Mouse (Mus musculus): ENCODE data around the gene Rbbp4.

Gene Rbbp4

GRCm38 (mm10) chr4:129353176-129353575 is 18.0 kb upstream of the Rbbp4 start:
- DNase-seq (ENCODE audit: low read depth, low spot score) = no peak

DNA sequence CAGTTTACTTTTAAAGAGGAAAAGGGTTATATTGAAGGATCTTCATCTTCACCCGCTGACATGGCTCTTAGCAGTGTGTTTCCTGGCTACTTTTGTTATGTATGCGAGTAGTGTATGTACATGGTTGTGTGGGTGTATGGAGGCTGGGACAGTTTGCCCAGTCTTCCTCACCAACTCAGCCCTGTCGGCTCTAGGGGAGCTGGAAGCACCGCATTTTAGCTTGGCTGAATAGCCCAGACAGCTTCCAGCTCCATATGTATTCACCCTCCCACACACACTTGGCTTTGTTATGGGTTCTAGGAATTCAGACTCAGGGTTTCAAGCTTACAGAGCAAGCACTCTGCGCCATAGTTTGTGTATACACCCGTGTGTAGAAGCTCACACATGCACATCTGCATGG is 15.9 kb upstream of the Rbbp4 start:
- DNase-seq (ENCODE audit: low read depth, low spot score) = no peak

DNA sequence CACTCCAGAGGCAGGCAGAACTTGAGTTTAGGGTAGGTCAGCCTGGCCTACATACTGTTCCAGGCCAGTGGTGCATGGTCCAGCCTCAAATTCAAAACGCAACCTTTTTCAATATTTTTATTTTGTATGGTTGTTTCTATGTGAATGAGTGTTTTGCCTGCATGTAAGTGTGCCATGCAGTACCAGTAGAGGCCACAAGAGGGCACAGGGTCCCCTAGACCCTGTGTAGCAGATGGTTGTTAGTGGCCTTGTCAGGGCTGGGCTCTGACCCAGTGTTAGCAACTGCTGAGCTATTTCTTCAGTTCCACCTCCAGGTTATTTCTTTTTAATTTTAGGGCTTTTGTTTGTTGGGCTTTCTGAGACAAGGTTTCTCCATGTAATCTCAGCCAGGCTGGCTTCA is 15.5 kb upstream of the Rbbp4 start:
- DNase-seq (ENCODE audit: low read depth, low spot score) = peak; percentile 73

- no peak for DNase-seq (ENCODE audit: low read depth, low spot score)
These were observed 11.4 kb upstream of the Rbbp4 start for GRCm38 (mm10) chr4:129346481-129347154.

GRCm38 (mm10) chr4:129342705-129343104 is 7.5 kb upstream of the Rbbp4 start:
- DNase-seq (ENCODE audit: low read depth, low spot score) = no peak

GRCm38 (mm10) chr4:129341888-129342287 is 6.7 kb upstream of the Rbbp4 start:
- no peak for DNase-seq (ENCODE audit: low read depth, low spot score)

DNA sequence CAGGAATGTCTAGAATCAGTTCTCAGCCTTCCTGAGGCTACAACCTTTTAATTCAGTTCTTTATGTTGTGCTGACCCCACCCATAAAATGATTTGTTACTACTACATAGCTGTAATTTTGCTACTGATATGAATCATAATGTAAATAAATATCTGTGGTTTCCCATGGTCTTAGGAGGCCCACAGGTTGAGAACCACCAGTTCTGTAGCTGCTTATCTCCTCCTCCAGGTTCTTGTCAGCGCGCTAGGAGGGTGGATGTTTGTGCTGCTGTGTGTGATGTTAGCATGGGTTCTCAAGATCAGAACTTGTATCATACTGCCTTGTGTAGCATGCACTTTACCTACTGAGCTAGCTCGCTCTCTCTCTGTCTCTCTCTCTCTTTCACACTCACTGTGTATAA is 4.6 kb upstream of the Rbbp4 start:
- no peak for DNase-seq (ENCODE audit: low read depth, low spot score)

GRCm38 (mm10) chr4:129336291-129336690 is 1.1 kb upstream of the Rbbp4 start:
- no peak for DNase-seq (ENCODE audit: low read depth, low spot score)

DNA sequence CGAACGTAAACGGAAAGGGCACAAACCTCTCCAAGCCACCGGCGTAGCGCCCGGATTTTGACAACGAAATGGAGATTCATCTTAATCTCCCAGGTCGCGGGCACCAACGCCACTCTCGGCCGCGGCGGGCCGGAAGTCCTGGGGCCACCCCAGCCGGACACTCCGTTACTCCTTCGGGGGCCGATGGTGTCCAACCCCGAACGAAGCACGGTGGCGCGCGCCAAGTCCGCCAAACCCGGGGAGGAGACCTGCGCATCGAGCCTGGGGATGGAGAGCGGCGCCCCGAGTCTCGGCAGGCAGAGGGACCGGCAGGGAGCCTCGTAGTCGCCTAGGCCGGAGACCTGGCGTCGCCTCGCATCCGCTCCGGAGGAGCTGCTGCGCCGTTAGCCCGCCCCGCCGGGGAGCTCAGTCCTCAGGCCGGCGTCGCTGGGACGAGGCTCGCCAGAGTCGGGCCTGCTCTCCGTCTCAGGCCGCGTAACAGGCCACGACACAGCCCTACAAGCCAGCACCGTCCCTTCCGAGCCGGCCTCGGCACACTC is 424 bp downstream of the Rbbp4 start:
- no peak for DNase-seq (ENCODE audit: low read depth, low spot score)

- no peak for DNase-seq (ENCODE audit: low read depth, low spot score)
These were observed 2.3 kb downstream of the Rbbp4 start for GRCm38 (mm10) chr4:129332846-129333245.

DNA sequence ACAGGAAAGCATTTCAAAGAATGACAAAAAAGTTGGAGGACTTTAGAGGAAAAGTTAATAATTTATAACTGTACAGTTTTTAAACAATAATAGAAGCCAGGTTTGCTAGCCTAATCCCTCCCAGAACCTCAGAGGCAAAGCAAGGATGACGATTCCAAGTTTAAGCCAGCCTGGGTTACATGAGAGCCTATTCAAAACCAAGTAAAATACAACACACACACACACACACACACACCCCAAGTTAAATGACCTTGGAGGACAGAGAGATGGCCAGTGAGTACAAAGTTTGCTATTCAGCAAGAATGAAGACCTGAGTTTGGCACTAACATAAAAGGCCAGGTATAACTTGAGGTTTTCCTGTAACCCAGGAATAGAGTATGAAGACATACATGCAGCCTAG is 9.0 kb downstream of the Rbbp4 start:
- DNase-seq (ENCODE audit: low read depth, low spot score) = no peak

DNA sequence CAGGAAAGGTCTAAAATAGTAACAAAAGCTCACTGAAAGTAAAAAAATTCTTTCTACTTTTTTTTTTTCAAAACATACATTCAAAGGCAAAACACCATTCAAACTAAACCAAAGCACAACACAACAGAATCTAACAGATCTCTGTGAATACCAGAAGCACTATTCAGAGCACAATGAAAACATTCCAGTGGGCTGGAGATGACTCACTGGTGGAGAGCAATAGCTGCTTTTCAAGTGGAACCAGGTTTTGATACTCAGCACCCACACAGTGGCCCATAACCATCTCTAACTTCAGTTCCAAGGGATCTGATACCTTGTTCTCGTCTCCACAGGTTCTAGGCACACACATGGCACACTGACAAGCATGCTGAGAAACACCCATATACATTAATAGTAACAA is 10.4 kb downstream of the Rbbp4 start:
- DNase-seq (ENCODE audit: low read depth, low spot score) = no peak

- DNase-seq (ENCODE audit: low read depth, low spot score) = no peak
These were observed 11.7 kb downstream of the Rbbp4 start for GRCm38 (mm10) chr4:129323491-129323890.

GRCm38 (mm10) chr4:129322042-129322441 is 13.1 kb downstream of the Rbbp4 start:
- DNase-seq (ENCODE audit: low read depth, low spot score) = no peak

DNA sequence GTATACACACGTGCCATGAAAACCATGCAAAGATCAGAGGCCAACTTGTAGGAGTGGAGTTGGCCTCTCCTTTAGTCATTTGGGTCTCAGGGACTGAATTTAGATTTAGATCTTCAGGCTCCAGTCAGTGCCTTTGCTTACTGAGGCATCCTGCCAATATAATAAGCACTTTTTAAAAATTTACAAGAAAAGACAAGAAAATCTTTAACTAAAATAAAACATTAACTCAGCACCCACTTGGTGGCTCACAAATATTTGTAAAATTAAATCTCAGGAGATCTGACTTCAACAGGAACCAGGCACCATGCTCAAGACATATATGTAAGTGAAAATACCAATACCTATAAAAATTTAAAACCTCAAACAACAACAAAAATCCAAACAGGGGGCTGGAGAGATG is 14.3 kb downstream of the Rbbp4 start:
- no peak for DNase-seq (ENCODE audit: low read depth, low spot score)

DNA sequence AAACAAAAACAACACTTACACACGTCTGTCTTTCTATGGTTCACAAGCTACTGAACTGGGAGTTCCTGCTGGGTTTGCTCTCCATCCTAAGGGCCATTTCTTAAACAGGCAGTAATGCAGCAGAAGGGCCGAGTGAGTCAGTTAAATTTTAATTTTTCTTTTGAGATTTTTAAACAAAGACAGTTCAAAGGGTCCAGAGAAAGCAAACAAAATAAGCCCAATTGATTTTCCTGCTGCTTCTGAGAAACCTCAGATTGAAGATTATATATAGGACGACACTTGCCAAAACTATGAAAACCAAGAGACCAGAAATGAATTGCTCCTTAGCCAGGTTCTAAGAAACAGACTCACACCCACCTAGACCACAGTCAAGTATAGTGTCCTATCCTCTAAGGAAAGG is 21.3 kb downstream of the Rbbp4 start:
- no peak for DNase-seq (ENCODE audit: low read depth, low spot score)

DNA sequence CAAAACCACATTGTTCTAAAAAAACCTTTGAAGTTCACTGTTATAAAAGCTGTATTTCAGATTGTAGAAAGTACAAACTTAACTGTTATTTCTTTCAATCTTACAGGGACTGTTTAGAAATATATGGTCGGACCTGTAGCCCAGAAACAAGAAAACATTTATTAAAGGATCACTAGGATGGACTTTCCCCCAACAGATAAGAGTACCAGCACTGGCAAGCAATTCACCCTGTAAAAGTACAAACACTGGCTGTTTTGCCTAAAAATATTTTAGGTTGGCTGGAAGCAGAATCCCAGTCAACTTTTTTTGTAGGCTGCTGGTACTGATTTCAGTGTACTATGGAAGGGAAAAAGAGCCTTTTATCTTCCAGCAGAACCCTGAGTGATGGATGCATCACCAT is 27.2 kb downstream of the Rbbp4 start:
- DNase-seq (ENCODE audit: low read depth, low spot score) = no peak

GRCm38 (mm10) chr4:129304306-129304705 is 30.9 kb downstream of the Rbbp4 start:
- DNase-seq (ENCODE audit: low read depth, low spot score) = no peak

GRCm38 (mm10) chr4:129303816-129304215 is 31.4 kb downstream of the Rbbp4 start:
- no peak for DNase-seq (ENCODE audit: low read depth, low spot score)

GRCm38 (mm10) chr4:129303401-129303800 is 31.8 kb downstream of the Rbbp4 start:
- DNase-seq (ENCODE audit: low read depth, low spot score) = no peak

DNA sequence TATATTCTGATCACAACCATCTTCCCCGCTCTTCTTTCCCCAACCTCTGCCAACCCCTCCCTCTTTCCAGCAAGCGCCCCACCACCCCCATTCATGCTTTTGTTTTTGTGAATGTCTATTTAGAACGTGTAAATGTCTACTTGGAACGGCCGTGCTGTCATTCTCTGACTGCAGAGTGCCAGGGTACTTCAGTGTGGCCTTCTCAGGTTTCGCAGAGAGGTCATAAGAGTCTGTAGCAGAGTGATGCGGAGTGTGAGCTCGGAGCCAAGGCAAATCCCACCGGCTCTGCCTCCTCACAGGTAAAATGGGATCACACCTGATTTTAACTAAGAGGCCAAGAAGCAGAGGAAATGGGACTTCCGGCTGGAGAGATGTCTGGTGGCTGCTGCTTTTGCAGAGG is 36.0 kb downstream of the Rbbp4 start:
- no peak for DNase-seq (ENCODE audit: low read depth, low spot score)

GRCm38 (mm10) chr4:129297724-129298123 is 37.4 kb downstream of the Rbbp4 start:
- no peak for DNase-seq (ENCODE audit: low read depth, low spot score)

- DNase-seq (ENCODE audit: low read depth, low spot score) = no peak
These were observed 39.1 kb downstream of the Rbbp4 start for GRCm38 (mm10) chr4:129296066-129296465.

- no peak for DNase-seq (ENCODE audit: low read depth, low spot score)
These were observed 40.0 kb downstream of the Rbbp4 start for GRCm38 (mm10) chr4:129295188-129295587.
